Mouse (Mus musculus) midbrain, embryonic 10.5 days (tissue): ENCODE results near the gene Ptcd1. TPM values are rescaled to one million over a fixed set of nuclear protein-coding genes. Genes with fewer than 3 reads are reported as not detected.
"Not testable (repeated sequence)": the region's sequence is repeated elsewhere in the genome, so short reads cannot be mapped to it uniquely, and the experiment has no call there.

Source experiments
- DNase-seq: peaks from one replicate; pipeline ENCODE4 v3.0.0-alpha.2; 2017; ENCODE audit warnings: low spot score
- H3K27ac ChIP-seq: fragments of 300-500 bp; sonication (generic); replicated peaks from 2 replicates; pipeline ENCODE4 v1.5.1; 2016; ENCODE audit warnings: mild to moderate bottlenecking
- H3K27me3 ChIP-seq: fragments of 300-500 bp; sonication (generic); 2 replicates; pipeline ENCODE4 v1.6.1; 2016; ENCODE audit warnings: low read depth, mild to moderate bottlenecking; ENCODE audit not compliant: poor library complexity, severe bottlenecking
- H3K36me3 ChIP-seq: fragments of 300-500 bp; sonication (generic); 2 replicates; pipeline ENCODE4 v1.6.1; 2016; ENCODE audit warnings: mild to moderate bottlenecking, moderate library complexity
- H3K4me1 ChIP-seq: fragments of 300-500 bp; sonication (generic); 2 replicates; pipeline ENCODE4 v1.6.1; 2016
- H3K4me3 ChIP-seq: fragments of 300-500 bp; sonication (generic); 2 replicates; pipeline ENCODE4 v1.5.1; 2016; ENCODE audit warnings: mild to moderate bottlenecking, moderate library complexity
- H3K9me3 ChIP-seq: fragments of 300-500 bp; sonication (generic); replicated peaks from 2 replicates; pipeline ENCODE4 v1.6.1; 2016; ENCODE audit warnings: mild to moderate bottlenecking
- WGBS: fragments of 180-500 bp; shearing (Covaris S2); methylation state at CpG from one replicate; pipeline ENCODE4 v1.1.7; 2016; 5-methylcytosine and 5-hydroxymethylcytosine counted together
- polyA plus RNA-seq: library from polyadenylated mRNA; unstranded; fragments of >200 nt; fragmentation: Nextera tagmentation; extraction: Ambion mirVana; gene quantifications from 2 replicates; pipeline ENCODE4 v1.2.1, GENCODE M21; 2016

The Ptcd1 gene
- polyA plus RNA-seq, 1 experiment from 2014 or later: 18.3 TPM

GRCm38 (mm10) chr5:145101451-145101850 lies 65.5 kb downstream of the Ptcd1 start:
- WGBS: 95% methylated on average over 11 of the region's 11 CpGs
- H3K4me3 ChIP-seq, H3K9me3 ChIP-seq, DNase-seq, H3K4me1 ChIP-seq, H3K27me3 ChIP-seq, H3K27ac ChIP-seq: not testable (repeated sequence)
- peaks cover 100% of the 10 kb centered on the region for H3K36me3 ChIP-seq

GRCm38 (mm10) chr5:145100960-145101359 lies 65.9 kb downstream of the Ptcd1 start:
- H3K4me1 ChIP-seq: no peaks in the 10 kb centered on the region
- no peaks in the 10 kb centered on the region for H3K9me3 ChIP-seq
- WGBS: 96% methylated on average over 9 of the region's 9 CpGs
- H3K27me3 ChIP-seq: no peaks in the 10 kb centered on the region
- peaks cover 100% of the 10 kb centered on the region for H3K36me3 ChIP-seq
- no peak for DNase-seq
- no peak overlapping the region for H3K4me3 ChIP-seq
- no peak overlapping the region for H3K27ac ChIP-seq

GRCm38 (mm10) chr5:145098340-145098821 lies 68.5 kb downstream of the Ptcd1 start:
- Histone ChIP-seq H3K4me1 (no peaks in the 10 kb centered on the region), H3K36me3 (peaks cover 100% of the 10 kb centered on the region), H3K4me3 (no peak overlapping the region), H3K27ac (no peak overlapping the region), H3K27me3 (no peaks in the 10 kb centered on the region), H3K9me3 (no peaks in the 10 kb centered on the region)
- DNase-seq: no peak
- WGBS: 95% methylated on average over 10 of the region's 10 CpGs

Other genes starting within 250 kb of the Ptcd1 start
- gene Smurf1, start 201.3 kb downstream of the Ptcd1 start, polyA plus RNA-seq: 13.2 and 16.2 TPM in 2 replicates
- not detected in 2 replicates for gene Gm4871, start 134.4 kb downstream of the Ptcd1 start, polyA plus RNA-seq
- not detected in 2 replicates for gene 1700018F24Rik, start 124.1 kb downstream of the Ptcd1 start, polyA plus RNA-seq
- 133 and 149 TPM in 2 replicates for gene Arpc1a, start 83.3 kb downstream of the Ptcd1 start, polyA plus RNA-seq
- gene Kpna7, start 83.1 kb downstream of the Ptcd1 start, polyA plus RNA-seq: not detected in 2 replicates
- 105 and 109 TPM in 2 replicates for gene Arpc1b, start 52.9 kb downstream of the Ptcd1 start, polyA plus RNA-seq
- 128 and 134 TPM in 2 replicates for gene Pdap1, start 26.9 kb downstream of the Ptcd1 start, polyA plus RNA-seq
- gene Bud31, start 26.7 kb downstream of the Ptcd1 start, polyA plus RNA-seq: 234 and 244 TPM in 2 replicates
- 83.9 and 85.1 TPM in 2 replicates for gene Cpsf4, start 105 bp upstream of the Ptcd1 start, polyA plus RNA-seq
- 536 and 539 TPM in 2 replicates for gene Atp5j2, start 25.0 kb upstream of the Ptcd1 start, polyA plus RNA-seq
- gene Zkscan14, start 34.8 kb upstream of the Ptcd1 start, polyA plus RNA-seq: 8.0 and 8.3 TPM in 2 replicates
- 19.8 and 19.9 TPM in 2 replicates for gene Zkscan5, start 37.5 kb upstream of the Ptcd1 start, polyA plus RNA-seq
- gene Zfp655, start 64.6 kb upstream of the Ptcd1 start, polyA plus RNA-seq: 33.5 and 39.0 TPM in 2 replicates
- gene Zscan25, start 113.4 kb upstream of the Ptcd1 start, polyA plus RNA-seq: 0.79 and 0.88 TPM in 2 replicates
- gene Cyp3a57, start 178.2 kb upstream of the Ptcd1 start, polyA plus RNA-seq: not detected in 2 replicates